Mouse (Mus musculus): Measurements from ENCODE around the gene Cdk5rap2. TPM values are rescaled to one million over a fixed set of nuclear protein-coding genes. Genes with fewer than 3 reads are reported as not detected.

Gene Cdk5rap2
- polyA plus RNA-seq, 1 experiment from 2014 or later, result 8.6 TPM

GRCm38 (mm10) chr4:70399476-70399875 lies 10.8 kb downstream of the Cdk5rap2 start:
- no peak overlapping the region for H3K9ac ChIP-seq (ENCODE audit: low read depth, low read length)
- WGBS, result 89% methylated on average over 5 of the region's 5 CpGs
- no peak overlapping the region for H3K27ac ChIP-seq (ENCODE audit: low read length)
- no peaks in the 10 kb centered on the region for H3K4me1 ChIP-seq (ENCODE audit: control insufficient read depth, insufficient read depth, low read length)
- no peaks in the 10 kb centered on the region for H3K9me3 ChIP-seq (ENCODE audit: control insufficient read depth, low read length)
- H3K27me3 ChIP-seq (replicated peaks; ENCODE audit: control insufficient read depth, insufficient read depth, low read length), result no peaks in the 10 kb centered on the region
- no peak overlapping the region for H3K4me3 ChIP-seq (ENCODE audit: low read length)
- H3K4me2 ChIP-seq (ENCODE audit: low read depth, low read length), result no peak overlapping the region
- ATAC-seq, result no peak
- no peaks in the 10 kb centered on the region for H3K36me3 ChIP-seq (ENCODE audit: control insufficient read depth, insufficient read depth, low read length)

DNA sequence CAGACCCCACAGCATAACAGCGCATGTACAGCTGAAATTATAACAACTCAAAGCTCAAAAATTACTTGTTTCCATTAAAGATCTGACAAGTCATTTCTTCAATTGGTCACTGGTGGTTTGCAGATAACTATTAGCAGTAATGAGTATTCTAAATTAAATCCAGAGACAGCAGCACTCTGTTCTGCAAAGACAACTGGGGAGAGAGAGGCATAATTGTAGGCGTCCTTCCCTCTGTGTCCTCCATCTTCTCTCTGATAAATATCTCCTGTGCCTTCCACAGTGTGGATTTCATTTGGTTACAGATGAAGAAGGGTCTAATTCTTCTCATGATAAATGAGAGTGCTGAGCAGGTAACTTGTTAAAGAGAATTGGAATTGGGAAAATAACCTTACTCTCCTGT lies 11.2 kb downstream of the Cdk5rap2 start:
- Histone ChIP-seq H3K4me2 (ENCODE audit: low read depth, low read length) (no peak overlapping the region), H3K4me1 (ENCODE audit: control insufficient read depth, insufficient read depth, low read length) (no peaks in the 10 kb centered on the region), H3K27ac (ENCODE audit: low read length) (no peak overlapping the region), H3K27me3 (replicated peaks; ENCODE audit: control insufficient read depth, insufficient read depth, low read length) (no peaks in the 10 kb centered on the region), H3K4me3 (ENCODE audit: low read length) (no peak overlapping the region), H3K9me3 (ENCODE audit: control insufficient read depth, low read length) (no peaks in the 10 kb centered on the region), H3K36me3 (ENCODE audit: control insufficient read depth, insufficient read depth, low read length) (no peaks in the 10 kb centered on the region), H3K9ac (ENCODE audit: low read depth, low read length) (no peak overlapping the region)
- no peak for ATAC-seq
- 82% methylated on average over 2 of the region's 2 CpGs for WGBS

DNA sequence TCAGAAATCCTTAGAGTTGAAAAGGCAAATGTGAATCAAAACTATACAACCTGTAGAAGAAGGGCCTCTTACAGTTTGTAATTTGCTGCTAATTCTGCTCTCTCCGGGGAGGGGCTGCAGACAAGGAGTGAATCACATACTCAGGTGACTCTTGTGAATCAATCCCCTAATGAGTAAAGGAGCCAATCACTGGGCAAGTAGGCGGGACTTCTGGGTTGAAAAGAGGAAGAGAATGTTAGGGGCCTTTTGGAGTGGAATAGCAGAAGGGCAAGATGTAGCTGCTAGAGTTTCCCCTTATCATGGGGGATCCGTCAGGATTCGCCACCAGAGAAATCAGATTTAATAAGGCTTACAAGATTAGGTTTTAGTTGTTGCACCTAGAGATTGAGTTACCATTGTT lies 12.2 kb downstream of the Cdk5rap2 start:
- no peak overlapping the region for H3K27ac ChIP-seq (ENCODE audit: low read length)
- H3K36me3 ChIP-seq (ENCODE audit: control insufficient read depth, insufficient read depth, low read length), result no peaks in the 10 kb centered on the region
- H3K4me1 ChIP-seq (ENCODE audit: control insufficient read depth, insufficient read depth, low read length), result no peaks in the 10 kb centered on the region
- no peak overlapping the region for H3K4me2 ChIP-seq (ENCODE audit: low read depth, low read length)
- no peak overlapping the region for H3K9ac ChIP-seq (ENCODE audit: low read depth, low read length)
- no peaks in the 10 kb centered on the region for H3K27me3 ChIP-seq (replicated peaks; ENCODE audit: control insufficient read depth, insufficient read depth, low read length)
- no peaks in the 10 kb centered on the region for H3K9me3 ChIP-seq (ENCODE audit: control insufficient read depth, low read length)
- H3K4me3 ChIP-seq (ENCODE audit: low read length), result no peak overlapping the region
- 79% methylated on average over 4 of the region's 4 CpGs for WGBS
- no peak for ATAC-seq

GRCm38 (mm10) chr4:70396701-70397100 lies 13.5 kb downstream of the Cdk5rap2 start:
- H3K4me2 ChIP-seq (ENCODE audit: low read depth, low read length), result no peak overlapping the region
- no peaks in the 10 kb centered on the region for H3K4me1 ChIP-seq (ENCODE audit: control insufficient read depth, insufficient read depth, low read length)
- H3K27ac ChIP-seq (ENCODE audit: low read length), result no peak overlapping the region
- whole genome bisulfite sequencing, result 90% methylated on average over 5 of the region's 5 CpGs
- H3K9me3 ChIP-seq (ENCODE audit: control insufficient read depth, low read length), result no peaks in the 10 kb centered on the region
- H3K36me3 ChIP-seq (ENCODE audit: control insufficient read depth, insufficient read depth, low read length), result no peaks in the 10 kb centered on the region
- no peaks in the 10 kb centered on the region for H3K27me3 ChIP-seq (replicated peaks; ENCODE audit: control insufficient read depth, insufficient read depth, low read length)
- no peak overlapping the region for H3K4me3 ChIP-seq (ENCODE audit: low read length)
- ATAC-seq, result no peak
- H3K9ac ChIP-seq (ENCODE audit: low read depth, low read length), result no peak overlapping the region

DNA sequence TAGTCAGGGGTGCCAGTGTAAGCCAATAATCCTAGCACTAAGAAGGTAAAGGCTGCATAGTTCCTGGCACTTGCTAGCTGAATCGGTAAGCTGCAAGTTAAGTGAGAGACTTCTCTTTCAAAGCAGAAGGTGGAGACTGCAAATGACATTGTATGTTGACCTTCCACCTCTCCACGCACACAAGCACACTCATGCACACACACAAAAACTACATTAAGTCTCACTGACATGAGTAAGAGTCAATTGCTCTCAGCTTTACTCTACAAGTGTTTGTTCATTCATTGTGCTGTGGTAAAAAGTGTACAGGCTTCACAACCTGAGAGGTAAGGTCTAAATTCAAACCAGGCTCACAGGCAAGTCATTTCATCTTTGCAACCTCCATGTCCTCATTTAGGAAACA lies 15.5 kb downstream of the Cdk5rap2 start:
- no peak overlapping the region for H3K27ac ChIP-seq (ENCODE audit: low read length)
- 91% methylated on average over 2 of the region's 2 CpGs for WGBS
- no peaks in the 10 kb centered on the region for H3K27me3 ChIP-seq (replicated peaks; ENCODE audit: control insufficient read depth, insufficient read depth, low read length)
- no peak for ATAC-seq
- H3K9ac ChIP-seq (ENCODE audit: low read depth, low read length), result no peak overlapping the region
- no peaks in the 10 kb centered on the region for H3K9me3 ChIP-seq (ENCODE audit: control insufficient read depth, low read length)
- no peaks in the 10 kb centered on the region; the same call in 1 of the 2 replicates for H3K4me1 ChIP-seq (ENCODE audit: control insufficient read depth, insufficient read depth, low read length)
- no peak overlapping the region for H3K4me3 ChIP-seq (ENCODE audit: low read length)
- H3K4me2 ChIP-seq (ENCODE audit: low read depth, low read length), result no peak overlapping the region
- H3K36me3 ChIP-seq (ENCODE audit: control insufficient read depth, insufficient read depth, low read length), result no peaks in the 10 kb centered on the region

GRCm38 (mm10) chr4:70391760-70392372 lies 18.4 kb downstream of the Cdk5rap2 start:
- ATAC-seq, result peak; percentile 50; the same call in 1 of the 2 replicates
- 0 out of 2 replicates have a peak overlapping the region, but pooled peaks have one; percentile 11 for H3K27ac ChIP-seq (ENCODE audit: low read length)

DNA sequence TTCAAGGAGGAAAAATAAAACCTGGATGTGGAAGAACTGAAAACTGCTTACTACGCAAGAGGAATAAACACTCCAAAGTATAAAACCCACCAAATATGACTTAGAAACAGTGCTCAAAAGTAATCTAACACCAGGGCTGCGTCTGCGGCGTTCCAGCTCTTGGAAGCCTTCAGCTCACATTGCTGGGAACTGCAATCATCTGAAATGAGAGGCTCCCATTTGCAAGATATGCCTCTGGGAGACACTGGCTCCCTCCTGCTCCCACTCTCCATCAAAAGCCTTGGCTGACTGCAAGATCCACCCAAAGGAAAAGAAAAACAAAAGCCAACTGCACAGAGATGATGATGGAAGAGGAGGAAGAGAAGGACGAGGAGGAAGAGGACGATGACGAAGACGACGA lies 19.2 kb downstream of the Cdk5rap2 start:
- no peaks in the 10 kb centered on the region for H3K27me3 ChIP-seq (replicated peaks; ENCODE audit: control insufficient read depth, insufficient read depth, low read length)
- no peak overlapping the region for H3K4me2 ChIP-seq (ENCODE audit: low read depth, low read length)
- no peak overlapping the region for H3K9ac ChIP-seq (ENCODE audit: low read depth, low read length)
- no peaks in the 10 kb centered on the region; the same call in 1 of the 2 replicates for H3K4me1 ChIP-seq (ENCODE audit: control insufficient read depth, insufficient read depth, low read length)
- WGBS, result 70% methylated on average over 9 of the region's 9 CpGs
- no peak for ATAC-seq
- H3K9me3 ChIP-seq (ENCODE audit: control insufficient read depth, low read length), result no peaks in the 10 kb centered on the region
- H3K4me3 ChIP-seq (ENCODE audit: low read length), result no peak overlapping the region
- H3K36me3 ChIP-seq (ENCODE audit: control insufficient read depth, insufficient read depth, low read length), result no peaks in the 10 kb centered on the region
- H3K27ac ChIP-seq (ENCODE audit: low read length), result 0 out of 2 replicates have a peak overlapping the region, but pooled peaks have one; percentile 11

More at GRCm38 (mm10) chr4:70391760-70392372, 18.4 kb downstream of the Cdk5rap2 start:
- H3K4me3 ChIP-seq (ENCODE audit: low read length), result no peak overlapping the region
- 58% methylated on average over 11 of the region's 11 CpGs for WGBS
- no peaks in the 10 kb centered on the region for H3K9me3 ChIP-seq (ENCODE audit: control insufficient read depth, low read length)
- H3K4me1 ChIP-seq (ENCODE audit: control insufficient read depth, insufficient read depth, low read length), result no peaks in the 10 kb centered on the region; the same call in 1 of the 2 replicates
- H3K9ac ChIP-seq (ENCODE audit: low read depth, low read length), result no peak overlapping the region
- no peak overlapping the region for H3K4me2 ChIP-seq (ENCODE audit: low read depth, low read length)
- no peaks in the 10 kb centered on the region for H3K27me3 ChIP-seq (replicated peaks; ENCODE audit: control insufficient read depth, insufficient read depth, low read length)
- H3K36me3 ChIP-seq (ENCODE audit: control insufficient read depth, insufficient read depth, low read length), result no peaks in the 10 kb centered on the region

DNA sequence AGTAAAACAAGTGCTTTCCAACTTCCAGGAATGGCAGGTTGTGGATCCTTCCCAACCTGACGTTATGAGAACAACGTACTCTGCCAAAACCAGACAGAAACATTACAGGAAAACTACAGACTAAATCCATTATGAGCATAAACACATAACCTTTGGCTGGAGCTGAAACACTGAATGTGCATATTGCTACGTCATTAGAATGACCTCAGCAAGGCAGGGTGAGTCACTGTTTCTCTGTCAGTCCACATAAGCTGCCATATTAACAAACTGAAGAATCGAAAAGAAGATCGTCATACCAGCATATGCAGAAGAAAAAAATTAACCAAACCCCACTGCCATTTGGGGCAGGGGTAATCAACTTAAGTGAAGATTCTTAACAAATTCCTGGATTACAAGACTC lies 24.0 kb downstream of the Cdk5rap2 start:
- ATAC-seq, result no peak
- WGBS, result 73% methylated on average over 5 of the region's 5 CpGs
- no peak overlapping the region for H3K4me3 ChIP-seq (ENCODE audit: low read length)
- no peak overlapping the region for H3K4me2 ChIP-seq (ENCODE audit: low read depth, low read length)
- no peak overlapping the region for H3K9ac ChIP-seq (ENCODE audit: low read depth, low read length)
- no peaks in the 10 kb centered on the region for H3K36me3 ChIP-seq (ENCODE audit: control insufficient read depth, insufficient read depth, low read length)
- H3K27me3 ChIP-seq (replicated peaks; ENCODE audit: control insufficient read depth, insufficient read depth, low read length), result no peaks in the 10 kb centered on the region
- H3K9me3 ChIP-seq (ENCODE audit: control insufficient read depth, low read length), result no peaks in the 10 kb centered on the region
- H3K27ac ChIP-seq (ENCODE audit: low read length), result no peak overlapping the region
- H3K4me1 ChIP-seq (ENCODE audit: control insufficient read depth, insufficient read depth, low read length), result no peaks in the 10 kb centered on the region; the same call in 1 of the 2 replicates

DNA sequence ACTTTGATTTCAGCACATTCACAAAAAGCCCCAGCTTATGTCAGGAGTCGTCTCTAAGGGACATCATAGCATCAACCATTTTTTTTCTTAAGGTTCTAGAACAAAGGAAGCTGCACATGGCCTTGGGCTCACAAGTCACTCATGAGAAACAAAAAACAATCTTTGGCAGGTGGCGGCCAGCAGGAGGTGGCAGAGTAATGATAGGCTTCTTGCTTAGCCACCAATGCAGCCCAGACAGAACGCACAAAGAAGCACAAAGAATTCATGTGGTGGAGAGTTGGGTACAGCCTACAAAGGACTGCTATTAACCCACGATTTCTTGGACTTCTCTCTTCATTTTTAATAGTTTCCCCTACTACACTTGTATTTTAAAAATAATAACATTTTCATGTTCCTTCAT lies 32.9 kb downstream of the Cdk5rap2 start:
- no peak for ATAC-seq
- Histone ChIP-seq H3K4me3 (ENCODE audit: low read length) (no peak overlapping the region), H3K4me1 (ENCODE audit: control insufficient read depth, insufficient read depth, low read length) (no peaks in the 10 kb centered on the region), H3K9ac (ENCODE audit: low read depth, low read length) (no peak overlapping the region), H3K4me2 (ENCODE audit: low read depth, low read length) (no peak overlapping the region), H3K9me3 (ENCODE audit: control insufficient read depth, low read length) (no peaks in the 10 kb centered on the region), H3K27me3 (replicated peaks; ENCODE audit: control insufficient read depth, insufficient read depth, low read length) (no peaks in the 10 kb centered on the region), H3K27ac (ENCODE audit: low read length) (no peak overlapping the region), H3K36me3 (ENCODE audit: control insufficient read depth, insufficient read depth, low read length) (no peaks in the 10 kb centered on the region)
- WGBS, result 80% methylated on average over 4 of the region's 4 CpGs

All from intestine, embryonic 16.5 days (tissue).